Mouse (Mus musculus): ENCODE results near the gene Xxylt1. TPM values are rescaled to one million over a fixed set of nuclear protein-coding genes. Genes with fewer than 3 reads are reported as not detected.

The Xxylt1 gene
- total and polyA plus RNA-seq, 3 experiments: 12.8 to 164 (median 26.6) TPM

- peak; percentile 7 for DNase-seq (ENCODE audit: low read depth, low spot score)
- no peaks in the 10 kb centered on the region for H3K4me1 ChIP-seq (ENCODE audit: control insufficient read depth in 1 of 2, insufficient read depth in 2 of 2, low read length in 2 of 2)
- H3K4me3 ChIP-seq (ENCODE audit: control insufficient read depth in 1 of 2, insufficient read depth in 1 of 2, low read depth in 2 of 2, low read length in 2 of 2): no peak overlapping the region
- H3K9ac ChIP-seq (ENCODE audit: control insufficient read depth, low read depth, low read length, poor library complexity, severe bottlenecking): no peak overlapping the region
- TF ChIP-seq MEF2A (IDR thresholded peaks at IDR 0.05; ENCODE audit: extremely low read depth, insufficient replicate concordance, low read depth, low read length, poor library complexity, severe bottlenecking) (no peak), TCF12 (IDR thresholded peaks at IDR 0.05; ENCODE audit: low read depth, low read length) (0 out of 2 replicates have a peak, but pooled peaks have one; percentile 12), HCFC1 (IDR thresholded peaks at IDR 0.05; ENCODE audit: low read depth, low read length) (no peak), ZNF384 (IDR thresholded peaks at IDR 0.05; ENCODE audit: low read depth, low read length) (peak; percentile 50; the same call in 1 of the 2 replicates)
- H3K36me3 ChIP-seq (ENCODE audit: control insufficient read depth in 1 of 2, insufficient read depth in 2 of 2, low read length in 2 of 2): no peaks in the 10 kb centered on the region
- no peaks in the 10 kb centered on the region for H3K9me3 ChIP-seq (replicated peaks; ENCODE audit: insufficient read depth, low read length)
- 0 out of 4 replicates have a peak, but pooled peaks cover 0 to 2% of the 10 kb centered on the region in 2 experiments for H3K27me3 ChIP-seq (ENCODE audit: control insufficient read depth in 1 of 2, insufficient read depth in 2 of 2, low read length in 2 of 2)
- H3K79me2 ChIP-seq (ENCODE audit: control insufficient read depth, insufficient read depth, low read length, poor library complexity): no peaks in the 10 kb centered on the region
- H3K27ac ChIP-seq (ENCODE audit: control insufficient read depth, low read depth, low read length): no peak overlapping the region
These were observed 165.5 kb downstream of the Xxylt1 start for GRCm38 (mm10) chr16:30915611-30916220.

Other genes with a start within 250 kb of the Xxylt1 start
- 19.1 and 23.9 TPM in 2 replicates for gene Acap2, start 119.8 kb upstream of the Xxylt1 start, total RNA-seq (2012; rRNA removed)
- gene Acap2, start 119.8 kb upstream of the Xxylt1 start, polyA plus RNA-seq (2012; ENCODE audit: insufficient read depth in 1 of 2, insufficient read length in 2 of 2, low read depth in 1 of 2, low replicate concordance in 2 of 2, missing spikeins in 1 of 2): 10 to 100 TPM in 1 of 2 experiments, not detected in 1; 17.2 TPM
- gene Ppp1r2, start 193.8 kb upstream of the Xxylt1 start, total RNA-seq (2012; rRNA removed): 31.2 and 33.8 TPM in 2 replicates
- 10 to 100 TPM in 1 of 2 experiments, not detected in 1; 36.2 TPM for gene Ppp1r2, start 193.8 kb upstream of the Xxylt1 start, polyA plus RNA-seq (2012; ENCODE audit: insufficient read depth in 1 of 2, insufficient read length in 2 of 2, low read depth in 1 of 2, low replicate concordance in 2 of 2, missing spikeins in 1 of 2)
- not detected in 2 replicates for gene Apod, start 233.4 kb upstream of the Xxylt1 start, total RNA-seq (2012; rRNA removed)
- not detected for gene Apod, start 233.4 kb upstream of the Xxylt1 start, polyA plus RNA-seq (2012; ENCODE audit: insufficient read depth in 1 of 2, insufficient read length in 2 of 2, low read depth in 1 of 2, low replicate concordance in 2 of 2, missing spikeins in 1 of 2)

All from MEL (cell line).